ENCODE assay signal across 8 mouse cellular contexts in genomic region chr2:31068246-31069113, GRCm38 (mm10).
DNase-seq lines count a peak whose midpoint lies in the region; ATAC-seq lines count a peak whose summit lies in the region.

No protein-coding gene starts in this region.

- H3K4me3 ChIP-seq in embryonic facial prominence, embryonic 13.5 days: no peak overlapping the region
- no peak overlapping the region for H3K4me3 ChIP-seq in heart, embryonic 15.5 days
- H3K4me3 ChIP-seq in macrophage (ENCODE audit: inconsistent target): no peak overlapping the region
- no peak overlapping the region for H3K4me3 ChIP-seq in stomach, embryonic 15.5 days (replicated peaks)

- 13% methylated on average over 13 of the region's 13 CpGs for WGBS in embryonic facial prominence, embryonic 13.5 days
- WGBS in heart, embryonic 15.5 days: 47% methylated on average over 13 of the region's 13 CpGs
- WGBS in macrophage (ENCODE audit: missing documents): 67% methylated on average over 13 of the region's 13 CpGs
- WGBS in stomach, embryonic 15.5 days: 59% methylated on average over 13 of the region's 13 CpGs

- H3K79me2 ChIP-seq in macrophage (ENCODE audit: inconsistent target): peaks cover 80% of the 10 kb centered on the region

- no peaks in the 10 kb centered on the region for H3K9me3 ChIP-seq in embryonic facial prominence, embryonic 13.5 days
- no peaks in the 10 kb centered on the region for H3K9me3 ChIP-seq in heart, embryonic 15.5 days (replicated peaks)
- no peaks in the 10 kb centered on the region for H3K9me3 ChIP-seq in stomach, embryonic 15.5 days

- H3K9ac ChIP-seq in embryonic facial prominence, embryonic 13.5 days: 0 out of 2 replicates have a peak overlapping the region, but pooled peaks have one; percentile 17
- no peak overlapping the region for H3K9ac ChIP-seq in heart, embryonic 15.5 days
- H3K9ac ChIP-seq in stomach, embryonic 15.5 days: no peak overlapping the region

- no peaks in the 10 kb centered on the region for H3K27me3 ChIP-seq in embryonic facial prominence, embryonic 13.5 days
- H3K27me3 ChIP-seq in heart, embryonic 15.5 days: no peaks in the 10 kb centered on the region
- no peaks in the 10 kb centered on the region for H3K27me3 ChIP-seq in stomach, embryonic 15.5 days (replicated peaks)

- peak; percentile 84 for DNase-seq in A20 (ENCODE audit: low read depth, low spot score)
- DNase-seq in adrenal gland, adult 8-10 months: peak; percentile 29
- DNase-seq in kidney, postnatal 36 days: peak; percentile 48 to 81
- no peak for DNase-seq in thymus, postnatal 14 days

- peak overlapping the region; percentile 32 for H3K4me2 ChIP-seq in embryonic facial prominence, embryonic 13.5 days
- no peak overlapping the region for H3K4me2 ChIP-seq in heart, embryonic 15.5 days
- no peak overlapping the region for H3K4me2 ChIP-seq in stomach, embryonic 15.5 days

- peak; percentile 48; the same call in 1 of the 2 replicates for ATAC-seq in embryonic facial prominence, embryonic 13.5 days (ENCODE audit: insufficient number of reproducible peaks, insufficient read depth, low FRiP score, low TSS enrichment, low read depth)
- no peak for ATAC-seq in heart, embryonic 15.5 days (replicated peaks; ENCODE audit: insufficient number of reproducible peaks, insufficient read depth, low FRiP score, low read depth)
- ATAC-seq in stomach, embryonic 15.5 days (ENCODE audit: insufficient read depth, low FRiP score, low read depth): no peak

- H3K4me1 ChIP-seq in embryonic facial prominence, embryonic 13.5 days: peaks cover 39% of the 10 kb centered on the region
- peaks cover 21% of the 10 kb centered on the region for H3K4me1 ChIP-seq in heart, embryonic 15.5 days (replicated peaks)
- H3K4me1 ChIP-seq in stomach, embryonic 15.5 days: no peaks in the 10 kb centered on the region

- peak overlapping the region; percentile 94 for H3K27ac ChIP-seq in embryonic facial prominence, embryonic 13.5 days
- H3K27ac ChIP-seq in heart, embryonic 15.5 days: peak overlapping the region; percentile 72
- peak overlapping the region; percentile 90 for H3K27ac ChIP-seq in macrophage
- H3K27ac ChIP-seq in stomach, embryonic 15.5 days: peak overlapping the region; percentile 51

- H3K36me3 ChIP-seq in embryonic facial prominence, embryonic 13.5 days: peaks cover 23% of the 10 kb centered on the region
- H3K36me3 ChIP-seq in heart, embryonic 15.5 days: peaks cover 20% of the 10 kb centered on the region; the same call in 1 of the 2 replicates
- peaks cover 16% of the 10 kb centered on the region; the same call in 1 of the 2 replicates for H3K36me3 ChIP-seq in macrophage (ENCODE audit: inconsistent target)
- H3K36me3 ChIP-seq in stomach, embryonic 15.5 days: peaks cover 6% of the 10 kb centered on the region; the same call in 1 of the 2 replicates
